Mouse (Mus musculus) cerebellum, postnatal 36 days (tissue): ENCODE measurements at regions not wholly inside any gene's neighbourhood (a gene's known extent, or its start where the extent isn't known, plus 50 kb on each side); places are given as distances from the start of the nearest gene placed in this dataset.

Experiments used
- DNase-seq, 2 experiments: peaks; one replicate each; pipeline ENCODE4 v3.0.0; 2021 to 2022; ENCODE audit warnings: mixed read lengths in 2 of 2

GRCm38 (mm10) chr5:120318951-120319350 is 112.5 kb upstream of the Lhx5 start:
- DNase-seq = no peak

- DNase-seq = no peak
Measured at GRCm38 (mm10) chr5:120322031-120322731, 109.3 kb upstream of the Lhx5 start.

- no peak for DNase-seq
Measured at GRCm38 (mm10) chr5:120322732-120323316, 108.7 kb upstream of the Lhx5 start.

DNA sequence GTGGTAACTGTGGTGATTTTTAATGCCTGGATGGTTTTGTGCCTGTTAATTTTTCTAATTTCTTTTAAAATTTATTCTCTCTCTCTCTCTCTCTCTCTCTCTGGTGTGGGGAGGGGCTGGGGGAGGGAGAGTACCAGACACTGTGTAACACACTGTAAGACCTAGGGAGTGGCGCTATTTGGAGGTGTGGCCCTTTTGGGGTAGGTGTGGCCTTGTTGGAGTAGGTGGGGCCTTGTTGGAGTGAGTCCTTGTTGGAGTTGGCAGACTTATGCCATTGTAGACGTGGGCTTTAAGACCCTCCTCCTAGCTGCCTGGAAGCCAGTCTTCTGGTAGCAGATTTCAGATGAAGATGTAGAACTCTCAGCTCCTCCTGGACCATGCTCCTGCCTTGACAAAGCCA is 107.4 kb upstream of the Lhx5 start:
- no peak for DNase-seq

GRCm38 (mm10) chr5:120325386-120325910 is 106.1 kb upstream of the Lhx5 start:
- no peak for DNase-seq

GRCm38 (mm10) chr5:120332030-120332429 is 99.5 kb upstream of the Lhx5 start:
- peak; percentile 41 to 58 for DNase-seq

GRCm38 (mm10) chr5:120339162-120339561 is 92.3 kb upstream of the Lhx5 start:
- peak; percentile 35 to 36 for DNase-seq

GRCm38 (mm10) chr5:120340696-120341231 is 90.7 kb upstream of the Lhx5 start:
- DNase-seq = peak; percentile 50 to 60

GRCm38 (mm10) chr5:120350461-120350860 is 81.0 kb upstream of the Lhx5 start:
- DNase-seq = no peak

DNA sequence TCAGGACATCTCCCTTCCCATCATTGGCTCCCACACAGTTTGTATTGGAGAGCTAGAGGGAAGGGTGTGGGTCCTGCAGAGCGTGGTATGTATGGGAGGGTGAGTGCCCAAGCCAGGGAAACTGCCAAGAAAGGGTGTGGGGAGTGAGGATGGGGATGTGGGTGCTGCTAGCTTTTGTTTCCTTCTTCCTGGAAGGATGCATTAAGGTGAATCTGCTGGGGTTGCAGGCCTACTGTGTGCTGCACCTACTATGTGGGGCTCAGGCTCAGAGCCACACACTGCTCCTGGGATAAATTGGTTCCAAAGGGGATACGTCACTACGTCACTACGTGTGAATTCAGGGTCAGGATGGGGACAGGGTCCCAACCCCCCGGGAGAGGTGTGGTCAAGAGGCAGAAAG is 79.7 kb upstream of the Lhx5 start:
- DNase-seq = no peak

DNA sequence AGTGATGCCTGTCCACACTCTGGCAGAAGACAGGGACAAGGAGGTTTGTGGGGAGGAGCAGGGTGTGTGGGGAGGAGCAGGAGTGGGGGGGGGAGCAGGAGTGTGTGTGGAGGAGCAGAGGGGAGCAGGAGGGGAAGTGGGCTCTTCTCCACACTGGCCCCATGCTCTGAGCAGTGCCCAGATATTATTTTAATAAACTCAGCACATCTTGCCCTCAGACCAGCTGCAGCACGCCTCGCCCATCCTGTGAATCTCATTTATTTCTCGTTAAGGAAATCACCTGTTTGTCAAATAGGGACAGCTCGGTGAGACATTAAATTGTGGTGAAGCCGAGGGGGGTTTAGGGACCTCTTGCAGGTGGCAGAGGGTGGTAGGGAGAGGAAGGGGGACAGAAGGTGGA is 77.8 kb upstream of the Lhx5 start:
- no peak for DNase-seq

DNA sequence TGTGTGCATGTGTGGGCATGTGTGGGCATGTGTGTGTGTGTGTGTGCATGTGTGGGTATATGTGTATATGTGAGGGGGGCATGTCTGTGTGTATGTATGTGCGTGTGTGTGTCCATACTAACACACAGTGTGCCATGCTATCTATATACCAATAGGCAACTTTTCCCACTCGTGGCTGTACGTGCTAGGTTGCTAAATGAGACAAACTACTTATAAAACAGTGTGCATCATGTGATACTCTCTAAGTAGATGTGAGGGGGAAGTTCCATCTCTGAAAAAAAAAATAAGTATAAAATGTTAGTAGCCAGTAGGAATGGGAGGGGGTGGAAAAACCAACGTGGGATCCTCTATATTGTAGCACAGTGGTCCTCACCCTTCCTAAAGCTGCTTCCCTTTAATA is 74.5 kb upstream of the Lhx5 start:
- DNase-seq = no peak

- DNase-seq = no peak
Measured at GRCm38 (mm10) chr5:120358084-120358690, 73.3 kb upstream of the Lhx5 start.

- no peak for DNase-seq
Measured at GRCm38 (mm10) chr5:120365950-120366467, 65.5 kb upstream of the Lhx5 start.

DNA sequence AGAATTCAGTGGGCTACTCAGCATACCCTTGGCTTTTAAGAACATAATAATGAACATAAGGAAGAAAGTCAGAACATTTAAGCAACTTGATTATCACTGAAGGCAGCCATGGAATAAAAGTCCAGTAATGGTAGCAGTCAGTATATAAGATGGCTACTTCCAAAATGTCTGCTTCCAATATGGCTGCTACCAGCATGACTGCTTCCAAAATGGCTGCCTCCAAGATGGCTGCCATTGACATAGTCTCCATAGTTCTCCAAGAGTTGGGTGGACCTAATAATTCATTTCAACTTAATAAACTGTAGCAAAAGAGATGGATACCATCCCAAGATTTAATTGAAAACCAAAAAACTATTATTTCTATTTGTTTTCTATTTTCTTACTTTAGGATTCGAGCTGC is 62.7 kb upstream of the Lhx5 start:
- DNase-seq = no peak

DNA sequence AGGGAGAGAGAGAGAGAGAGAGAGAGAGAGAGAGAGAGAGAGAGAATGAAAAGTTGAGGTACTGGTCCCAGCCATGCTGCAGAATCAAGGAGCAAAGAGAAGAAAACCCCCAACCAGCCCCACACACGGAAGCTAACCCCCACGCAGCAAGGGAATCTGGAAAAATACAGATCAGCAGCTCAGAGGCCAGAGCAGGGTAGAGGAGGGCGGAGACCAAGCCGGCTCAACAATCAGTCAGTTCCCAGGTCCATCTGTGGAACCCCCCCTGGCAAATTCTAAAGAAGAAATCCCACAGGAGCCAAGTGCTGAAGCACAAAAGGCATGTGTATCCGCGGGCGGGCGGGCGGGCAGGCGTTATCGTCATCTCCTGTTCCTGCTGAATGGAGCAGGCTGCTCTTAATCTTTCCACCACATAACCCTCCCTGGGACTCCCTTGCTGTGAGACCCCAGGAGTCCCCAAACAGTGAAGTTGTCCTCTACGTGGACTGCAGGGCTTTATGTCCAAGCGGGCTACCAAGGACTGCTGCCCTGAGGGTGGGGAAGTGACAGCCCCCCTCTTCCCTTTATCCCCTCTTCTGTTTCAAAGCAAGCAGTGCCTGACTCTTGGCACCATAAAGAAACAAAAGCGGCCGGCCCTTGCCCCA is 60.2 kb upstream of the Lhx5 start:
- no peak for DNase-seq

DNA sequence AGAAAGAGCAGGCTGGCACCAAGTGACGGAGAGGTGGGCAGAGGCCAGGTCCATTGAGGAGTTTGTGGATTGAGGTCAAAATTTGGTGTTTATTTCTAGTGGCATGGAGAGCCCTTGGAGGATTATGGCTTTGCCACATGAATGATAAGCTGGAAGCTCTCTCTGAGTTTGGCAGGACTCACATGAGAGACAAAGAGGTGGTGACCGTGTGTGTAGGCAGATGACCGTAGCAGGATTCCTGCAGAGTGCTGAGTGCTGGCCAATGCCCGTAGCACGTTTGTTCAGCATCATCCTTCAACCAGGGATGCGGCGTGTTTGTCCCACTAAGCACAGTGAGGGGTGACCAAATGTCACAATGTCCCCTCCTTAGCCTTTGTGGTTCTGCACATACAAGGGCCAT is 58.1 kb upstream of the Lhx5 start:
- peak in 1 of 2 experiments; percentile 16 for DNase-seq
